Mouse (Mus musculus) left cerebral cortex, adult 9 months (tissue): ENCODE data around the gene Olfr747.
"Not testable (repeated sequence)": the region's sequence is repeated elsewhere in the genome, so short reads cannot be mapped to it uniquely, and the experiment has no call there.

Source experiments
- DNase-seq, 2 experiments: peaks; one replicate each; pipeline ENCODE4 v3.0.0; 2022; ENCODE audit warnings: low spot score in 2 of 2

The Olfr747 gene

DNA sequence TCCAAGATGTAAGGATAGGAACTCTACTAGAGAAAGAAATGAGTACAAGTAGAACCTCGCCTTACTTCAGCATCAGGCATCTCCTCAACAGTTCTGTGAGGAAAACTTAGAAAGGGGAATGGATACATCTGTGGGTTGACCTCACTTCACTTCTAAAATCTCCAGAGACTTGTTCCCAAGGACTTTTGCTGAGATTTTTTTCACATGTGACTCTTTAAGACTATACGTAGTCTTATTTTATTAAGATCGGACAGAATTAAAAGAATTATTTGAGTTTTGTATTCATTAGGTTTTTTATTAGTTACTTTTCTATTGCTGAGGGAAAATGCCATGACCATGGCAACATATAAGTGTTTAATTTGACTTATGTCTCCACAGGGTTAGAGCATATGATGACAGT lies at the start of gene Olfr747:
Olfr747 (minus strand) TSS at position 101 of the 400 bp plus-strand sequence.
- DNase-seq: no peak

DNA sequence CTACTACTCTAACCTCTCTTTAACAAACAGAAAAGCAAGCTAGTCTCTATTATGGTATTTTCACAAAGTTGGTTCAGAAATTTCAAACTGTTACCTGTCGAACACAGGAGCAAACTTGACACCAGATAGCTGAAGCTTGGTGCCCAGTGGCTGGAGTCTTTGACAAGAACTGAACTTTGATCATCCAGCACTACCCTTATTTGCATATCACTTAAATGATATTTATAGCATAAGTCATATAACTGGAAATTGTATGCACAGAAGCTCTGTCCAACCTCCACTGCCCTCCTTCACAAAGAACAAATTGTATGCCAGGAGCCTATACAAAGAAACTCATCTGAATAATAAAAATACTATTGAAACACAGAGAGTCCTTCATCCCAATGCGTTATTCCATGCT lies 48.6 kb upstream of the Olfr747 start:
- DNase-seq: no peak

DNA sequence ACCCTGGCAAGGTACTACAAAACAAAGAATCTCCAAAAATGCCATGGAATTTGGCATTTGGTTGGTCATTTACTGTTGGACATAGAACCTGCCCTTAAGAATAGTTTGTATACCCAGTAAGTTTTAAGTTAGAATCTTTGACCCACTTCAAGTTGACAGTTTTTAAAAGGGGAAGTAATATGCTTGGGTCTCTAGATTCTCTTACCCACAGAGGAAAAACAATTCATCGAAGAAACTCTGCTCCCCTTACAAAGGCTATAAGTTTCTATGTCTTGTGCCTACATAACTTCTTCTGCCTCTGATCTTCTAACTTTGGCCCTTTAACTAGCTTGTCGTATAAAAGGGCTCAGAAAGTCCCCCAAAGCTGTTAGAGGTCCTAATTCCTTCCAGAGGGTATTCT lies 47.3 kb upstream of the Olfr747 start:
- no peak for DNase-seq

DNA sequence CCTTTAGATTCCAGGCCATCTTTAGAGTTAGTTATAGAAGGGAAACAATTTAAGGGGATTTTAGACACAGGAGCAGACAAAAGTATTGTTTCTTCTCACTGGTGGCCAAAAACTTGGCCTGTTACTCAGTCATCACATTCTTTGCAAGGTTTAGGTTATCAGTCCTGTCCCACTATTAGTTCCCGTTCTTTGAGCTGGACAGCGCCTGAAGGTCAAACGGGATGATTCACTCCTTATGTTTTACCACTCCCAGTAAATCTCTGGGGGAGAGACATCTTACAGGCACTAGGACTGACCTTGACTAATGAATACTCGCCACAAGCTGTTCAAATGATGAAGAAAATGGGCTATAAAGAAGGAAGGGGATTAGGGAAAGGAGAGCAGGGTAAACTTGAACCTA lies 29.4 kb upstream of the Olfr747 start:
- not testable (repeated sequence) for DNase-seq

DNA sequence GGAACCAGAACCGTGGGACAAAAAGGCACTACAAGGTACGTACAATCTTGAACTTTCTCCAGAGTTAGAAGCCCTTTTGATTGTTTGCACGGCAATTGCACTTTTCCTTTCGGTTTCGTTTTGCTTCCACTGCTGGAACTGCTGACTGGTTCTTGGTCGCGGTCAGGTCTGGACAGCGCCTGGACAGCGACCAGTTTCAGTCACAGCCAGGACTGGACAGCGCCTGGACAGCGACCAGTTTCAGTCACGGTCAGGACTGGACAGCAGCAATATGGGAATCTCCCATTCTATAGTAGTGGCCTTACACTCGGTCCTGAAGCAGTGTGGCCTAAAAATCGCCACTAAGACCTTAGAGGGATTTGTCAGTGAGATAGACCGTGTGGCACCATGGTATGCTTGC lies 26.9 kb upstream of the Olfr747 start:
- not testable (repeated sequence) for DNase-seq

DNA sequence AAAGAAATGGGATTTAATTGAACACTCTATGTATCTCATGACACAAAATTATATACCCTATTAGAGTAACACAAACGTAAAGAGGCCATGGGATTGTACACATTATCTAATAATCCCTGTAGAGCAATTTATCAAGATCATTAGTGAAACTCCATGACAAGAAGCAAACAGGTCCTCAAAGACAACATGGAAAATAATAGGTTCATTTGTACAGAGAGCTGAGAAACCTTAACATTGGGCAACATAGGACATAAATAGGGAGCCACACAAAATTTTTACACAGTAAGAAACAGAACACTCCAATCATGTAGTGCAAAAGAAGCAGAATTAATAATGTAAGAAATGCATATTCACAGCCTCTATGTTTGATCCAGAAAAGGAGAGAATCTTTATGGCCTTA lies 14.1 kb upstream of the Olfr747 start, which contains the start of gene Olfr748:
Olfr748 (plus strand) TSS at position 301 of the 400 bp plus-strand sequence.
- DNase-seq: no peak

DNA sequence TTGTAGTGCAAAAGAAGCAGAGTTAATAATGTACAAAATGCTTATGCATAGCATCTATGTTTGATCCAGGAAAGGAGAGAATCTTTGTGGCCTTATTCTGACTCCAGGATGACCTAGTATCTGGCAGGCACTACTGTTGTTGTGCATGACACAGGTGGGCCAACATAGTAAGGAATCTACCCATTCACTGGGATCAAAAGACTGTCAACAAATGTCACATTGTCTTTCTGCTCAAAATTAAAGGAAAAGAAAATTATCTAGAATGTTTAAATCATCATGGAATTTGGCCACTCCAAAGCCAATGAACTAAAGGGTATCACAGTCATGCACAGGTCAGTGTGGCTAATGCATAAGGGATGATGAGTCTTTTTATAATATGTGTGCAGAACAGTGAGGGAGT lies 46.2 kb downstream of the Olfr747 start, which contains the start of gene Olfr746:
Olfr746 (plus strand) TSS at position 301 of the 400 bp plus-strand sequence.
- no peak for DNase-seq

DNA sequence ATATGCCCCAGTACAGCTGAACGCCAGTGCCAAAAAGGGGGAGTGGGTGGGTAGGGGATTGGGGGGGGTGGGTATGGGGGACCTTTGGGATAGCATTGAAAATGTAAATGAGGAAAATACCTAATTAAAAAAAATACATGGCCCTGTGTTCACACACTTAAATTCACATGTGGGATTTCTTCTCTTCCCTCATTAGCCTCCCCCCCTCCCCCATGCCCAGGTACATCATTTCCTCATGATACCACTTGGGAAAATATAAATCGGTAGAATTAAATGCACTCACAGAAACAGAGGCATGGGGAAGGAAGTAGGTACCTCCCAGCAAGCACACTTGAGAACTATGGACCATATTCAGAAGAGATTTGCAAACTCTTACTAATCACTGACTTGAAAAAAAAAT lies 53.9 kb downstream of the Olfr747 start, which contains the start of gene Olfr745:
Olfr745 (plus strand) TSS at position 301 of the 400 bp plus-strand sequence.
- DNase-seq: no peak
